Mouse (Mus musculus) intestine, postnatal 0 days (tissue): ENCODE measurements around the gene Slc25a41. TPM values are rescaled to one million over a fixed set of nuclear protein-coding genes. Genes with fewer than 3 reads are reported as not detected.

Experiments
- ATAC-seq: fragments of 200-750 bp; cut with Nextera tagmentation; 2 replicates; pipeline ENCODE4 v1.8.0; 2017; ENCODE audit warnings: mild to moderate bottlenecking, moderate TSS enrichment, moderate library complexity
- H3K27ac ChIP-seq: fragments of 300-500 bp; sonication (generic); 2 replicates; pipeline ENCODE4 v1.5.1; 2014; ENCODE audit warnings: mild to moderate bottlenecking, low read depth, low read length, moderate library complexity
- H3K27me3 ChIP-seq: fragments of 300-500 bp; sonication (generic); replicated peaks from 2 replicates; pipeline ENCODE4 v1.6.1; 2014; ENCODE audit warnings: low read length, mixed read lengths; ENCODE audit not compliant: control insufficient read depth, insufficient read depth
- H3K36me3 ChIP-seq: fragments of 300-500 bp; sonication (generic); 2 replicates; pipeline ENCODE4 v1.6.1; 2014; ENCODE audit warnings: mild to moderate bottlenecking, moderate library complexity; ENCODE audit not compliant: control insufficient read depth, insufficient read depth
- H3K4me1 ChIP-seq: fragments of 300-500 bp; sonication (generic); replicated peaks from 2 replicates; pipeline ENCODE4 v1.6.1; 2014; ENCODE audit warnings: antibody characterized with exemption, low read length, mixed read lengths; ENCODE audit not compliant: control insufficient read depth, insufficient read depth
- H3K4me2 ChIP-seq: fragments of 300-500 bp; sonication (generic); replicated peaks from 2 replicates; pipeline ENCODE4 v1.6.1; 2014; ENCODE audit warnings: low read depth, mild to moderate bottlenecking, moderate library complexity
- H3K4me3 ChIP-seq: fragments of 300-500 bp; sonication (generic); 2 replicates; pipeline ENCODE4 v1.5.1; 2014; ENCODE audit warnings: low read depth, low read length
- H3K9ac ChIP-seq: fragments of 300-500 bp; sonication (generic); 2 replicates; pipeline ENCODE4 v1.6.1; 2014; ENCODE audit warnings: mild to moderate bottlenecking, low read depth, low read length
- H3K9me3 ChIP-seq: fragments of 300-500 bp; sonication (generic); 2 replicates; pipeline ENCODE4 v1.6.1; 2016; ENCODE audit warnings: mixed run types; ENCODE audit not compliant: control insufficient read depth
- CTCF ChIP-seq: sonication (generic); IDR thresholded peaks from 2 replicates; pipeline ENCODE4 v1.5.1; 2016; ENCODE audit warnings: low read depth, mild to moderate bottlenecking, control low read depth, antibody characterized with exemption, moderate library complexity
- WGBS: fragments of 180-500 bp; shearing (Covaris S2); extraction: QIAGEN DNeasy Blood & Tissue Kit; methylation state at CpG from one replicate; pipeline ENCODE4 v1.1.7; 2014; 5-methylcytosine and 5-hydroxymethylcytosine counted together
- polyA plus RNA-seq: library from polyadenylated mRNA; unstranded; fragments of >200 nt; fragmentation: Nextera tagmentation; extraction: Ambion mirVana; gene quantifications from 2 replicates; pipeline ENCODE4 v1.2.1, GENCODE M21; 2015

Slc25a41 gene
- polyA plus RNA-seq, 1 experiment from 2014 or later: not detected

DNA sequence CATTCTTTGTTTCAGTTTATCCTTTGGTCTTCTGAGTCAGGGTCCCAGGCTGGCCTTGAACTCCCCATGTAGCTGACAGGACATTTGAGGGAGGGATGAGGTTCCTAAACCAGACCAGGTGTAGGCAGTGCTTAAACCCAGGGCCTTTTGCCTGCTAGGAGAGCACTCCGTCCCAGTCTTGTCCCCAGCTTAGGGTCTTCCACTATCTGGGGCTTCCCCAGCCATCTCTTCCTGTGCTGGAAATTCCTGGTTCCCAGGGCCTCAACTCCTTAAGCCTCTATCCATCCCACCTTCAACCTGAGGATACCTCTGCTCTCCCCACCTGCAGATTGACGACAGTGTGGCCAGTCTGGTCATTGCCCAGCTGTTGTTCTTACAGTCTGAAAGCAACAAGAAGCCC, 50.5 kb downstream of the Slc25a41 start:
- no peaks in the 10 kb centered on the region for H3K4me1 ChIP-seq
- peak overlapping the region; percentile 86 for H3K4me2 ChIP-seq
- H3K27ac ChIP-seq: no peak overlapping the region
- peaks cover 36% of the 10 kb centered on the region for H3K36me3 ChIP-seq
- H3K4me3 ChIP-seq: peak overlapping the region; percentile 86
- TF ChIP-seq CTCF: no peak
- no peaks in the 10 kb centered on the region for H3K9me3 ChIP-seq
- H3K9ac ChIP-seq: no peak overlapping the region
- no peaks in the 10 kb centered on the region for H3K27me3 ChIP-seq
- WGBS: 70% methylated on average over 2 of the region's 2 CpGs
- no peak for ATAC-seq

DNA sequence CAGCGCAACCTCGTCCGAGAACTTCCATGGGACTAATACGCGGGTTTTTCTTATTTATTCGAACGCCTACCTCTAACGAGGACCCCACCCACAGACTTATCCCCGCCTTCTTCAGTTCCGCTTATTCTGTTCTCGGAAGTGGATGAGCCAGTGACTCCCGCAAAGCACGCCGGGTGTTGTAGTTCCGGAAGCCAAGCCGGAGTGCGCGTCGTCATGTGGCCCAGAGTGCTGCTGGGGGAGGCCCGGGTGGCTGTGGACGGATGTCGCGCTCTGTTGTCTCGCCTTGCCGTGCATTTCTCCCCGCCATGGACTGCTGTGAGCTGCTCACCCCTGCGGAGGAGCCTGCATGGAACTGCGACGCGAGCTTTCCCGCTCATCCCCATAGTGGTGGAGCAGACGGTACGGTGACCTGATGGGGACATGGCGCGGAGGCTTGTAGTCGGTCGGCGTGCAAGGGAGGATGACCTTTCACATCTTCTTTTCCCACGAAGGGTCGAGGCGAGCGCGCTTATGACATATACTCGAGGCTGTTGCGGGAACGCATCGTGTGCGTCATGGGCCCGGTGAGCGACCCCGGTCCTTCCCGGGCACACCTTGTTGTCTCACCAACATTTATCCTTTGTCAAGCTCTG, 51.2 kb downstream of the Slc25a41 start, which contains the start of gene Clpp:
Gene Clpp, plus strand, starts transcription at position 191 of the 632 bp plus-strand sequence.
- peak; percentile 97 for ATAC-seq
- Histone ChIP-seq H3K4me2 (peak within 1 kb of the TSS; percentile 86), H3K36me3 (peaks cover 30% of the 10 kb centered on the region), H3K9ac (peak within 1 kb of the TSS; percentile 73), H3K4me3 (peak within 1 kb of the TSS; percentile 86), H3K9me3 (no peaks in the 10 kb centered on the region), H3K27ac (peak within 1 kb of the TSS; percentile 35; the same call in 1 of the 2 replicates), H3K4me1 (no peaks in the 10 kb centered on the region), H3K27me3 (no peaks in the 10 kb centered on the region)
- WGBS: under 1% methylated on average over 52 of the region's 52 CpGs
- TF ChIP-seq CTCF: no peak

- H3K9ac ChIP-seq: peak overlapping the region; percentile 45
- no peaks in the 10 kb centered on the region for H3K27me3 ChIP-seq
- no peaks in the 10 kb centered on the region for H3K9me3 ChIP-seq
- H3K36me3 ChIP-seq: peaks cover 26% of the 10 kb centered on the region
- H3K4me2 ChIP-seq: peak overlapping the region; percentile 86
- H3K4me3 ChIP-seq: peak overlapping the region; percentile 86
- H3K27ac ChIP-seq: peak overlapping the region; percentile 35; the same call in 1 of the 2 replicates
- ATAC-seq: peak; percentile 91
- H3K4me1 ChIP-seq: no peaks in the 10 kb centered on the region
- no peak for TF ChIP-seq CTCF
- WGBS: 3% methylated on average over 25 of the region's 25 CpGs
Observed at GRCm38 (mm10) chr17:56989467-56990114, 51.9 kb downstream of the Slc25a41 start.

GRCm38 (mm10) chr17:56988921-56989430, 52.5 kb downstream of the Slc25a41 start:
- ATAC-seq: no peak

GRCm38 (mm10) chr17:56988441-56988840, 53.0 kb downstream of the Slc25a41 start:
- ATAC-seq: no peak
- Histone ChIP-seq H3K4me1 (no peaks in the 10 kb centered on the region), H3K4me3 (no peak overlapping the region), H3K9ac (no peak overlapping the region), H3K27me3 (no peaks in the 10 kb centered on the region), H3K27ac (no peak overlapping the region), H3K4me2 (no peak overlapping the region), H3K9me3 (no peaks in the 10 kb centered on the region), H3K36me3 (peaks cover 14% of the 10 kb centered on the region)
- peak; percentile 41 for TF ChIP-seq CTCF
- WGBS: 88% methylated on average over 7 of the region's 7 CpGs

More at GRCm38 (mm10) chr17:56988921-56989430, 52.5 kb downstream of the Slc25a41 start:
- TF ChIP-seq CTCF: peak; percentile 38; the same call in 1 of the 2 replicates
- Histone ChIP-seq H3K27me3 (no peaks in the 10 kb centered on the region), H3K4me3 (peak overlapping the region; percentile 86), H3K9ac (no peak overlapping the region), H3K36me3 (peaks cover 20% of the 10 kb centered on the region), H3K4me1 (no peaks in the 10 kb centered on the region), H3K4me2 (peak overlapping the region; percentile 86), H3K9me3 (no peaks in the 10 kb centered on the region), H3K27ac (no peak overlapping the region)
- WGBS: 70% methylated on average over 7 of the region's 7 CpGs

DNA sequence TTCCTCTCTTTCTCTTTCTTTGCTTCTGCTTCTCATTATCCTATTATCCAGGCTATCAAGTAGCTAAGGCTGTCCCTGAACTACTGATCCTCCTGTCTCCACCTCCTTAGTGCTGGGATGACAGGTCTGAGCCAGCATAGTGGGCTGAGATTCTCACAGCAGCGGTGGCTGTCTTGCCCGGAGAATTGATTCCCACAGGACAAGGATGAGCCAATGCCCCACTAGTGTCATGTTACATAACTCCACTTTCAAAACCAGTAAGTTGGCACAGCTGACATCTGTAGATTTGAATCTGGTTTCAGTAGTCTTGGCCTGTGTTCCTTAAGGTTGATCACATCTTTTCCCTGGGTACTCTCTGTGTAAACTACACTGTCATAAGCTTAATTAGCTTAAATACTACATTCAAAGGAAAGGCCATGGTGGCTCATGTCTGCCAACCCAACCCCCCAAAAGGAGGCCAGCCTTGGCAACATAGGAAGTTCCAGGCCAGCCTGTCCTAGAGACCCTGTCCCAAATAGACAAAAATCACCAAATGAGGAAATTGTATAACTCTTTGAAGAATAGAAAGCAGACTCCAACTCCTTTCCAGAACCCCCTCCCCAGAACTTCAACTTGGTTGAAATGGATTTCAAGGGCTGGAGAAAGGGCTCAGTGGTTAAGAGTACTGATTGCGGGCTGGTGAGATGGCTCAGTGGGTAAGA, 55.2 kb downstream of the Slc25a41 start:
- no peaks in the 10 kb centered on the region for H3K27me3 ChIP-seq
- no peak overlapping the region for H3K4me2 ChIP-seq
- no peaks in the 10 kb centered on the region for H3K4me1 ChIP-seq
- H3K9me3 ChIP-seq: no peaks in the 10 kb centered on the region
- TF ChIP-seq CTCF: no peak
- no peak for ATAC-seq
- H3K36me3 ChIP-seq: no peaks in the 10 kb centered on the region
- 81% methylated on average over 3 of the region's 3 CpGs for WGBS
- H3K27ac ChIP-seq: no peak overlapping the region
- no peak overlapping the region for H3K4me3 ChIP-seq
- H3K9ac ChIP-seq: no peak overlapping the region
